Mouse (Mus musculus): Measurements from ENCODE around the gene Lrrc3c.

Lrrc3c gene

DNA sequence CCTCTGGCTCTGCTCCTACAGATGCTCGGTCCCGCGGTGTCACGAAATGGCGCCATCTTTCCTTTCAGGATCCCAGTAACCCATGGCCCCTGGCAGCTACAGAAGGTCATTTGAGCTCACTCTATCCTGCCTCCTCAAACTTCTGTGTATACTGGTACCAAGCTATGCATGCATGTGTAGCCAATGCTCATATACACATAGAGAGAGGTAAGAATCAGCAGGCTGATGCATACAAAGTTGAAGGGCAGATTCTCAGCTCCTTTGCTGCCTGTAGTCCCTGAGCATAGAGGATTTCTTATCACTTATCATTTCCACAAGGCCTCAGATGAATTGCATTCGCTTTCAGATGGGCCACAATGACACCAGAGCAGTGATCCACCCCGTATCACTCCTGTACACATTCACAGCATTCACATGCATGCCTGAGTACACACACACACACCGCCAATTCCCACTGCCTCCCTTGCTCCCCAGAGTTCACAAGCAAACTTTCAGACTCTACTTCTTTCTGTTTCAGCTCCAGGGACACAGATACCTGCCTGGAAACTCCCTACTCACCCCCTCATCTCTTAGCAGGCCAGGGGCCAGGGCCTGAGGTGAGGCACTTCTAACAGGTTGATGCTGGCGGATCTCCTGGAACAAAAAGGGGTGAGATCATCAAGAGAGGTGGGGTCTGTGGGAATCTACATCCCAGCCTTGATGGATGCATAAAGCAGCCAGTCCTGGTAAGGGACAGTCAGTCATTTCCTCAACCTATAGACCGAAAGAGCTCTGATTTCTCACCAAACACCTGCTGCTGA, 27.7 kb downstream of the Lrrc3c start, which contains the start of the genes Gm12355 and Gsdma3:
Gene Gm12355, minus strand, starts transcription at position 51 of the 800 bp plus-strand sequence.
Gene Gsdma3, plus strand, starts transcription at position 750 of the 800 bp plus-strand sequence.
- no peak for DNase-seq (ENCODE audit: low spot score in 2 of 2)

DNA sequence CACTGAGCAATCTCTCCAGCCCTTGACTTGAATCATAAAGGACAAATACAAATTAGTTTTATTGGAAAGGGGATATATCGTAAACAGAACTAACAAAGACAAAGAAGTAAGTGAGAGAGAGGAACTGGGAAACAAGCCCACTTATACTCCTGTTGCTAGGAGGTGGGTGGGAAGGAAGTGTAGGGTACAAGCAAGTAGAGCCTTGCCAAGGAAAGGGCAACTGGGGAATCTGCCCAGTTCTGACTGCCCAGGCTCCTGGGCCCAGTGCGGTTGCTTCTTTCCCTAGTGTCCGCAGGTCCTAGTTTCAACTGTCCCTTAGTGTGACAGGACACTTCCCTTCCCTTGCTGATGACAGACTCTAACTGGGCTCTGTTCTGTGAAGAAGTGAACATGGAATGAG, 30.6 kb downstream of the Lrrc3c start:
- no peak for DNase-seq (ENCODE audit: low spot score in 2 of 2)

DNA sequence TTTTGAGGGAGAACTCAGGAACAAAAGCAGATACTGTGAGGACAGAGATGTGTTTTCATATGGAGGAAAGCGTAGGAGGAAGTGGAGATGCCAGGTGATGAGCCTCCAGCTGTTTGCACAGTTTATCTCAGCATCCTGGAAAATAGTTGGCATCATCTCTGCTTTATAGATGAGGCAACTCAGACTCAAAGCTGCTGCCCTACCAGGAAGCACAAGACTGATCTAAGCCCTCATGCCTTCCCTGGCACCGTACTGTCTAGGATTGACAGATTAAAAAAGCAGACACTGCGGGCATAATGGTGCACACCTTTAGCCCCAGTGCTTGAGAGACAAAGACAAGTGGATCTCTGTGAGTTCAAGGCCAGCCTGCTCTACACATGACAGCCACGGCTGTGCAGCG, 32.6 kb downstream of the Lrrc3c start:
- DNase-seq (ENCODE audit: low spot score in 2 of 2) = no peak

DNA sequence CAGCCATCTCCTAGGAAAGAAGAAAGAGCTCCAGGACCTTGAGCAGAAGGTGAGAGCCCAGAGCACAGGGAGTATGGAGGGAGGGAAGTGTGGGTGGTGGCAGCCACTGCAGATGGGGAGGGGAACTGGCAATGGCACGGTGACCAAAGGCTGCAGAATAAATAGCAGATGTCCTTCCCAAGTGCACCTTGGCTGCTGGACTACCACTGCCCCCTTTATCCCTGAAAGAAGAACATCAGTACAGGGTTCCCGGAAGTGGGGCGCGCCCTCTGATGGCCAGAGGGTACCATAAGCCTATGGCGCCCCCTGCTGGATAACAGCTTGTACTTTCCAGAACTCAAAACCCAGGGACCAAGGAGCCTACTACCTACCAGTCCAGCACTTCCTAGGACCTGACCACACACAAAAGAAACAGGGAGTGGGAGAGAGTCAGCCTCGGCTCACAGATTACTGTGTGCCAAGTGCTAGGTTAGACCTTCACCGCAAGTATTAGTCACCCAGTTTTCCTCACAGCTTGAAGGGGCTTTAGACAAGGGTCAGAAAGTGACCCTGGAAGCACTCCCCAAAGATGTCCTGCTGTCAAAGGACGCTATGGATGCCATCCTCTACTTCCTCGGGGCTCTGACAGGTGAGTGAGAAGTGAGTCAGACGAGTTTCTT, 37.4 kb downstream of the Lrrc3c start:
- peak; percentile 18 to 53 for DNase-seq (ENCODE audit: low spot score in 2 of 2)

DNA sequence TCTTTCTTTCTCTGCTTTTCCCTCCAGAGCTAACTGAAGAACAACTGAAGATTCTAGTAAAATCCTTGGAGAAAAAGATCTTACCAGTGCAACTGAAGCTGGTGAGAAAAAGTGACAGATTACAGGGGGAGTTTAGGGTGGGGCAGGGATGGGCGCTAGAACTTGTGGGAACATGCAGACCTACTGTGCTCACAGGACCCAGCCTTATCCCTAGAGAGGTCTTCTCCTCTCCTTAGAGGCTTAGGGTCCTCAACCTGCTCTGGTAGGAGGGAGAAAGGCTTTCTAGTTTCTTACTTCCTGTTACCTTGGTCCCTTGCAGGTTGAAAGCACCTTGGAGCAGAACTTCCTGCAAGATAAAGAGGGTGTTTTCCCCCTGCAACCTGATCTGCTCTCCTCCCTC, 39.4 kb downstream of the Lrrc3c start:
- no peak for DNase-seq (ENCODE audit: low spot score in 2 of 2)

DNA sequence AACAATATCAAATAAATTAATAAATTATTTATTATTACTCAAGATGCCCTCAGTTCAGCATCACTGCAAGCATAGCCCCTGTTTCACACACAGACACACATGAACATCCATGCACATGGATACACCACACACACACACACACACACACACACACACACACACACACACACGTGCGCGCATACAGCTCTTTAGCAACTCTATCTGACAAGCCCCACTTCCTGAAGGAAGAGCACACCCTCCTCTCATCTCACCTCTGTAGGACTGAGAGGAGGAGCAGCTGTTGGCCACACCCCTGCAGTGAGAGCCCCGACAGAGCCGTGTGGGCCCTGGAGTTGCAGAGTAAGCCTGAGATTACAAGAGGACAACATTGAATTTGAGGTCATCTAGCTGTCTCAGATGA, 42.0 kb downstream of the Lrrc3c start:
- DNase-seq (ENCODE audit: low spot score in 2 of 2) = no peak

DNA sequence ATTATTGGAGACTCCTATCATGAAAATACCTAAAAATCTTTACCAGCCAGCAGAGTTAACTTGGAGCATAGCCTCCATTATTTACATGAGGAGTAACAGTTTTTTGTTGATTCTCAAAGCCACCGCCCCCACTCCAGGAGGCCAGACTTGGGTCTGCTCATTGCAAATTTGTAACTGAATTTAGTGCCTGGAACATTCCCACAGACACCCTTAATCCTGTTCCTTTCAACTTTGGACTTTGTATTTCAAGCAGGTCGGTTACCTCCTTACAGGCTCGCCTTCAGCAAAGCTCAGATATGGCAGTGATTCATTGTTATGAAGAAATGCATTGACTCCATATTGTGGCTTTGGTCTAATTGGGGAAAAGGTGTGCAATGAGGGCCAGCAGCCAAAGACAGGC, 46.7 kb downstream of the Lrrc3c start:
- no peak for DNase-seq (ENCODE audit: low spot score in 2 of 2)

DNA sequence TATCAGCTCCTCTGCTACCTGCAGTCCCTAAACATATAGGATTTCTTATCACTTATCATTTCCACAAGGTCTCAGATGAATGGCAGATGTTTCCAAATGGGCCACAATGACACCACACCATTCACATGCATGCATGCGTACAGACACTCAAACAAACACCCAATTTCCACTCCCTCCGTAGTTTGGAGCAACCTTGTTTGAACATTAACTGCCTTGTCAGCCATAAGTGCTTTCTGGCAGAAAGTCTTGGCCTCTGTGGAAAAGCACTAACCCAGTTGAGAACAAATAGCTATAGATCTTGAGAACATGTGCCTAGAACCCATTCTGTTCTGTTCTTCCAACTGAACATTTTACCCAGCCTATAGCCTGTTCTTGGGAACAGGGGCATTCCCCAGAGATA, 47.9 kb downstream of the Lrrc3c start:
- DNase-seq (ENCODE audit: low spot score in 2 of 2) = no peak

DNA sequence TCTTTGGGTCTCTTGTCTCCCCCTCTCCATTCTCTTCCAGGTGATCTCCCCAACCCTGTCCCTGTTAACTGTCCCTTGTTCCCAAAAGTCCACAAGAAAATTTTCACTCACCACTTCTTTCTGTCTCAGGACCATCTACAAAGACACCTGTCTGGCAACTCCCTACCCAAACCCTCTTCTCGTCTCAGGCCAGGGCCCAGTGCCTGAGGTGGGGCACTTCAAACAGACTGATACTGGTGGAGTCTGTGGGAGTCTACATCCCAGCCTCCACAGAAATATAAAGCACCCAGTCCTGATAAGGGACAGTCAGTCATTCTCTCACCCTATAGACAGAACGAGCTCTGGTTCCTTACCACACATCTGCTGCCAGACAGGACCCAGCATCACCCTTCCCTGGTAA, 48.4 kb downstream of the Lrrc3c start, which contains the start of gene Gsdma2:
Gene Gsdma2, plus strand, starts transcription at position 301 of the 400 bp plus-strand sequence.
- DNase-seq (ENCODE audit: low spot score in 2 of 2) = no peak

Data from natural killer cell, adult 2 months (primary cell).